Mouse (Mus musculus): Measurements from ENCODE around the gene Fndc9. TPM values are rescaled to one million over a fixed set of nuclear protein-coding genes. Genes with fewer than 3 reads are reported as not detected.

Fndc9 gene
- polyA plus RNA-seq, 1 experiment from 2014 or later, result 5.1 TPM

GRCm38 (mm10) chr11:46245926-46246325 lies 10.6 kb downstream of the Fndc9 start:
- Histone ChIP-seq H3K9me3 (replicated peaks; ENCODE audit: control insufficient read depth, low read length) (no peaks in the 10 kb centered on the region), H3K4me1 (ENCODE audit: control insufficient read depth, insufficient read depth, low read length) (no peaks in the 10 kb centered on the region), H3K27ac (ENCODE audit: low read depth, low read length) (no peak overlapping the region), H3K27me3 (replicated peaks; ENCODE audit: control insufficient read depth, insufficient read depth, low read length) (no peaks in the 10 kb centered on the region), H3K4me3 (ENCODE audit: low read depth, low read length) (no peak overlapping the region), H3K36me3 (ENCODE audit: control insufficient read depth, insufficient read depth, low read length) (peaks cover 70% of the 10 kb centered on the region), H3K9ac (ENCODE audit: low read length) (no peak overlapping the region), H3K4me2 (ENCODE audit: low read length) (no peak overlapping the region)
- ATAC-seq (no peak), DNase-seq (ENCODE audit: low spot score) (no peak)
- WGBS, result 82% methylated on average over 8 of the region's 8 CpGs

- H3K4me1 ChIP-seq (ENCODE audit: control insufficient read depth, insufficient read depth, low read length), result no peaks in the 10 kb centered on the region
Observed at GRCm38 (mm10) chr11:46246393-46246792, 11.1 kb downstream of the Fndc9 start.

GRCm38 (mm10) chr11:46248352-46248751 lies 13.0 kb downstream of the Fndc9 start:
- Histone ChIP-seq H3K27ac (ENCODE audit: low read depth, low read length) (no peak overlapping the region), H3K27me3 (replicated peaks; ENCODE audit: control insufficient read depth, insufficient read depth, low read length) (no peaks in the 10 kb centered on the region), H3K36me3 (ENCODE audit: control insufficient read depth, insufficient read depth, low read length) (peaks cover 77% of the 10 kb centered on the region), H3K4me3 (ENCODE audit: low read depth, low read length) (no peak overlapping the region), H3K9me3 (replicated peaks; ENCODE audit: control insufficient read depth, low read length) (no peaks in the 10 kb centered on the region), H3K4me1 (ENCODE audit: control insufficient read depth, insufficient read depth, low read length) (no peaks in the 10 kb centered on the region), H3K9ac (ENCODE audit: low read length) (no peak overlapping the region), H3K4me2 (ENCODE audit: low read length) (no peak overlapping the region)
- DNase-seq (ENCODE audit: low spot score), result no peak
- ATAC-seq, result no peak
- WGBS, result 94% methylated on average over 3 of the region's 3 CpGs

More at GRCm38 (mm10) chr11:46246393-46246792, 11.1 kb downstream of the Fndc9 start:
- WGBS, result 87% methylated on average over 7 of the region's 7 CpGs
- ATAC-seq (no peak), DNase-seq (ENCODE audit: low spot score) (no peak)
- Histone ChIP-seq H3K27me3 (replicated peaks; ENCODE audit: control insufficient read depth, insufficient read depth, low read length) (no peaks in the 10 kb centered on the region), H3K4me3 (ENCODE audit: low read depth, low read length) (no peak overlapping the region), H3K9me3 (replicated peaks; ENCODE audit: control insufficient read depth, low read length) (no peaks in the 10 kb centered on the region), H3K27ac (ENCODE audit: low read depth, low read length) (no peak overlapping the region), H3K9ac (ENCODE audit: low read length) (no peak overlapping the region), H3K4me2 (ENCODE audit: low read length) (no peak overlapping the region), H3K36me3 (ENCODE audit: control insufficient read depth, insufficient read depth, low read length) (peaks cover 70% of the 10 kb centered on the region)

DNA sequence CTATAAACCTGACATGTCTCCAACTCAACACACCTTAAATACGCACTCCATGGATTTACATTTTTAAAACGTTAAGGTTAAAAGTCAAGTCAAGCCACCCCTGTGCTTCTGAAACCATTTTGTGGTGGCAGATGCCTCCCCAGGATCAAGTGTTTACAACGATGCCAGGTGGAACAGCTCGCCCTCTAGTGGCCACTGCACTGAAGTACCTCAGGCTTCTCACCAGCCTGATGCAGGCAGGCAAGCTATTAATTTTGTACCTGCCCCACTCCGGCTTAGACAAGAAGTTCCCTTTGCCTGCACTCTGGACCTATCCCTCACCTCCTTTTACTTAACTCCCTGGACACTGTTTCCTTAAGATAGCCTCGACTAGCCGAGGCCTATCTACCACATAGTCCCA lies 16.7 kb downstream of the Fndc9 start:
- DNase-seq (ENCODE audit: low spot score), result peak; percentile 71
- H3K4me3 ChIP-seq (ENCODE audit: low read depth, low read length), result no peak overlapping the region
- 32% methylated on average over 7 of the region's 7 CpGs for WGBS
- no peaks in the 10 kb centered on the region for H3K4me1 ChIP-seq (ENCODE audit: control insufficient read depth, insufficient read depth, low read length)
- no peaks in the 10 kb centered on the region for H3K9me3 ChIP-seq (replicated peaks; ENCODE audit: control insufficient read depth, low read length)
- H3K9ac ChIP-seq (ENCODE audit: low read length), result no peak overlapping the region
- peaks cover 77% of the 10 kb centered on the region for H3K36me3 ChIP-seq (ENCODE audit: control insufficient read depth, insufficient read depth, low read length)
- no peaks in the 10 kb centered on the region for H3K27me3 ChIP-seq (replicated peaks; ENCODE audit: control insufficient read depth, insufficient read depth, low read length)
- no peak overlapping the region for H3K27ac ChIP-seq (ENCODE audit: low read depth, low read length)
- ATAC-seq, result peak; percentile 54
- H3K4me2 ChIP-seq (ENCODE audit: low read length), result no peak overlapping the region

GRCm38 (mm10) chr11:46255291-46255690 lies 20.0 kb downstream of the Fndc9 start:
- ATAC-seq (no peak), DNase-seq (ENCODE audit: low spot score) (no peak)
- H3K4me2 ChIP-seq (ENCODE audit: low read length), result no peak overlapping the region
- H3K9me3 ChIP-seq (replicated peaks; ENCODE audit: control insufficient read depth, low read length), result no peaks in the 10 kb centered on the region
- H3K4me3 ChIP-seq (ENCODE audit: low read depth, low read length), result no peak overlapping the region
- no peak overlapping the region for H3K27ac ChIP-seq (ENCODE audit: low read depth, low read length)
- H3K27me3 ChIP-seq (replicated peaks; ENCODE audit: control insufficient read depth, insufficient read depth, low read length), result no peaks in the 10 kb centered on the region
- 92% methylated on average over 2 of the region's 2 CpGs for WGBS
- peaks cover 81% of the 10 kb centered on the region for H3K36me3 ChIP-seq (ENCODE audit: control insufficient read depth, insufficient read depth, low read length)
- no peaks in the 10 kb centered on the region for H3K4me1 ChIP-seq (ENCODE audit: control insufficient read depth, insufficient read depth, low read length)
- H3K9ac ChIP-seq (ENCODE audit: low read length), result no peak overlapping the region

DNA sequence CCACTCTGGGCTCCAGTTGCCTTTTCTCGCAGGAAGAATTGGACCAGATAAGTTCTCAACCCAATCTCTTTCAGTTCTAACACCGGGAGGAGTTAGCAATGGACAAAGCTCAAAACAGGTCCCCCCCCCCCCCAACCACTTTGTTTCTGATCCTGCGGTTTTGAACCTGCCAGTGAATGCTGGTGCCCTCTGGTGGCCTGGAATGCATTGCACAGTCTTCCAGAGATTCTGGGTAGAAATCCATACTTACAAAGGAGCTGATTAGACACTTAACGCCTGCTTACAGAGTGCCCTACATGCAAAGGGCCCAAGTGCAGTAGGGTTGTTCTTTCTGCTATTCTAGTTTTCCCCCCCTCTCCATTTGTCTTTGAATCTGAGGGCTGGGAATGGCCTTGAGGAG lies 22.9 kb downstream of the Fndc9 start:
- 68% methylated on average over 4 of the region's 4 CpGs for WGBS
- Histone ChIP-seq H3K36me3 (ENCODE audit: control insufficient read depth, insufficient read depth, low read length) (peaks cover 78% of the 10 kb centered on the region), H3K27me3 (replicated peaks; ENCODE audit: control insufficient read depth, insufficient read depth, low read length) (no peaks in the 10 kb centered on the region), H3K4me2 (ENCODE audit: low read length) (no peak overlapping the region), H3K4me3 (ENCODE audit: low read depth, low read length) (no peak overlapping the region), H3K27ac (ENCODE audit: low read depth, low read length) (no peak overlapping the region), H3K9ac (ENCODE audit: low read length) (no peak overlapping the region), H3K4me1 (ENCODE audit: control insufficient read depth, insufficient read depth, low read length) (no peaks in the 10 kb centered on the region), H3K9me3 (replicated peaks; ENCODE audit: control insufficient read depth, low read length) (no peaks in the 10 kb centered on the region)
- peak; percentile 34 for DNase-seq (ENCODE audit: low spot score)
- ATAC-seq, result no peak

DNA sequence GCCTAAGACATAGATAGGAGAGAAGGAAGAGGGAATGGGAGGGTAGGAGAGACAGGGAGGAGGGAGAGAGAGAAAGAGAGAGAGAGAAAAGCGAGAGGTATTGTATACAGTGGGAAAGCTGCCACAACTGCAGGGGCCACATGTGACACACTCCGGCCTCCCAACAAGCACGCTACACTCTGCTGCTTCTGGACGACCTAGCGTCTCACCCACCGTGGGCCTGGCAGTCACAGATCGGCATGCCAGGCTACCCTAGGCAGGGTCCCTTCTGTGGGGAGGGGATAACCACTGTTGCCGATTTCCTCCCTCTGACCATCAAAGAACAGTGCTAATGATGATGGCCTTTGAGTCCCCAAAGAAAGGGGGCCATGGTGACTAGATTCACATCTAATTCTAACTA lies 23.4 kb downstream of the Fndc9 start:
- no peak overlapping the region for H3K4me2 ChIP-seq (ENCODE audit: low read length)
- no peak for DNase-seq (ENCODE audit: low spot score)
- H3K27ac ChIP-seq (ENCODE audit: low read depth, low read length), result no peak overlapping the region
- no peaks in the 10 kb centered on the region for H3K9me3 ChIP-seq (replicated peaks; ENCODE audit: control insufficient read depth, low read length)
- no peak for ATAC-seq
- H3K4me1 ChIP-seq (ENCODE audit: control insufficient read depth, insufficient read depth, low read length), result no peaks in the 10 kb centered on the region
- H3K4me3 ChIP-seq (ENCODE audit: low read depth, low read length), result no peak overlapping the region
- no peak overlapping the region for H3K9ac ChIP-seq (ENCODE audit: low read length)
- peaks cover 78% of the 10 kb centered on the region for H3K36me3 ChIP-seq (ENCODE audit: control insufficient read depth, insufficient read depth, low read length)
- 93% methylated on average over 8 of the region's 8 CpGs for whole genome bisulfite sequencing
- H3K27me3 ChIP-seq (replicated peaks; ENCODE audit: control insufficient read depth, insufficient read depth, low read length), result no peaks in the 10 kb centered on the region

- DNase-seq (ENCODE audit: low spot score), result no peak
Observed at GRCm38 (mm10) chr11:46262854-46263253, 27.5 kb downstream of the Fndc9 start.

DNA sequence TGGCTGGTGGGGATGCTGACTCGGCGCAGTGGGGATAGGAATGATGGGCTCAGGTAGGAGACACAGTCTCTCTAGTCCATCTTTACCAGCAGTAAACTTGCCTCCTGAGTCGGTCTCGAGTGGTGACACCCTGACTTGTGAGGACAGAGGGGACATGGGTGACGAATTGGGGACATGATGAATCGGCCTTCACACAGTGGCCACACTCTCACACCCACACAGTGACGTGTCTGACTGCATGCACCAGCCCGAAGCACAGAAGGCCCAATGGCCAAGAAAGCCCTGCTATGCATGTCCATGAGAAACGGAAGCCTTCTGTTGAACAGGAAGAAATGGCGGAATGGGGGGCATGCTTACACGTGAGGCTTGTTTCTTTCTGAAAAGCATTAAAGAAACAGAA lies 28.0 kb downstream of the Fndc9 start:
- no peak overlapping the region for H3K9ac ChIP-seq (ENCODE audit: low read length)
- ATAC-seq (no peak), DNase-seq (ENCODE audit: low spot score) (no peak)
- WGBS, result 94% methylated on average over 11 of the region's 11 CpGs
- H3K9me3 ChIP-seq (replicated peaks; ENCODE audit: control insufficient read depth, low read length), result no peaks in the 10 kb centered on the region
- H3K4me3 ChIP-seq (ENCODE audit: low read depth, low read length), result no peak overlapping the region
- no peaks in the 10 kb centered on the region for H3K4me1 ChIP-seq (ENCODE audit: control insufficient read depth, insufficient read depth, low read length)
- H3K4me2 ChIP-seq (ENCODE audit: low read length), result no peak overlapping the region
- H3K27me3 ChIP-seq (replicated peaks; ENCODE audit: control insufficient read depth, insufficient read depth, low read length), result no peaks in the 10 kb centered on the region
- H3K27ac ChIP-seq (ENCODE audit: low read depth, low read length), result no peak overlapping the region
- H3K36me3 ChIP-seq (ENCODE audit: control insufficient read depth, insufficient read depth, low read length), result peaks cover 91% of the 10 kb centered on the region

More at GRCm38 (mm10) chr11:46262854-46263253, 27.5 kb downstream of the Fndc9 start:
- no peak overlapping the region for H3K4me2 ChIP-seq (ENCODE audit: low read length)
- H3K9ac ChIP-seq (ENCODE audit: low read length), result no peak overlapping the region
- no peak overlapping the region for H3K27ac ChIP-seq (ENCODE audit: low read depth, low read length)
- no peaks in the 10 kb centered on the region for H3K27me3 ChIP-seq (replicated peaks; ENCODE audit: control insufficient read depth, insufficient read depth, low read length)
- H3K4me1 ChIP-seq (ENCODE audit: control insufficient read depth, insufficient read depth, low read length), result no peaks in the 10 kb centered on the region
- no peak for ATAC-seq
- no peak overlapping the region for H3K4me3 ChIP-seq (ENCODE audit: low read depth, low read length)
- WGBS, result 92% methylated on average over 3 of the region's 3 CpGs
- no peaks in the 10 kb centered on the region for H3K9me3 ChIP-seq (replicated peaks; ENCODE audit: control insufficient read depth, low read length)
- H3K36me3 ChIP-seq (ENCODE audit: control insufficient read depth, insufficient read depth, low read length), result peaks cover 89% of the 10 kb centered on the region

Data from forebrain, embryonic 14.5 days (tissue).